Mouse (Mus musculus) cerebellum, adult 2 months (tissue): ENCODE results near the gene Myl3. TPM values are rescaled to one million over a fixed set of nuclear protein-coding genes. Genes with fewer than 3 reads are reported as not detected.

ENCODE experiments used
- DNase-seq, 2 experiments: peaks; one replicate each; pipeline ENCODE4 v3.0.0; 2021
- H3K27ac ChIP-seq: fragments of 200-500 bp; 2 replicates; pipeline ENCODE4 v1.5.1; 2012; ENCODE audit warnings: low read length, control low read depth, inconsistent platforms; ENCODE audit not compliant: insufficient read depth
- H3K27me3 ChIP-seq: fragments of 200-500 bp; 2 replicates; pipeline ENCODE4 v1.6.1; 2012; ENCODE audit warnings: inconsistent platforms, mild to moderate bottlenecking, low read length, moderate library complexity; ENCODE audit not compliant: control insufficient read depth, insufficient read depth
- H3K4me1 ChIP-seq: fragments of 200-500 bp; 2 replicates; pipeline ENCODE4 v1.6.1; 2011; ENCODE audit warnings: low read length; ENCODE audit not compliant: control insufficient read depth, insufficient read depth
- H3K4me3 ChIP-seq: fragments of 200-500 bp; replicated peaks from 2 replicates; pipeline ENCODE3; 2011; ENCODE audit warnings: mild to moderate bottlenecking, low read depth, low read length, control low read depth; ENCODE audit not compliant: insufficient read depth
- CTCF ChIP-seq: fragments of 200-500 bp; IDR thresholded peaks from 2 replicates; pipeline ENCODE4 v1.5.1; 2011; ENCODE audit warnings: low read depth, mild to moderate bottlenecking, control low read depth, low read length, moderate library complexity, borderline replicate concordance; ENCODE audit not compliant: insufficient read depth
- POLR2A ChIP-seq: fragments of 200-500 bp; IDR thresholded peaks from 2 replicates; pipeline ENCODE4 v1.6.1; 2011; ENCODE audit warnings: low read length, control low read depth, borderline replicate concordance; ENCODE audit not compliant: insufficient read depth
- WGBS: fragments of 180-500 bp; shearing (Covaris S2); methylation state at CpG from one replicate; pipeline ENCODE4 v1.1.7; 2018; 5-methylcytosine and 5-hydroxymethylcytosine counted together
- polyA plus RNA-seq: library from polyadenylated mRNA; depleted of rRNA; stranded (reverse); fragments of >200 nt; gene quantifications from 2 replicates; pipeline ENCODE4 v1.2.3, GENCODE M21; 2012; rRNA removed

The Myl3 gene
- 0.43 and 0.51 TPM in 2 replicates for polyA plus RNA-seq

GRCm38 (mm10) chr9:110741711-110742294 lies at the start of gene Myl3:
Gene Myl3 (plus strand): TSS chr9:110741861.
- no peaks in the 10 kb centered on the region for H3K4me1 ChIP-seq
- TF ChIP-seq POLR2A (no peak), CTCF (no peak)
- 7% methylated on average over 17 of the region's 17 CpGs for WGBS
- H3K27me3 ChIP-seq, result peaks cover 6% of the 10 kb centered on the region; the same call in 1 of the 2 replicates
- DNase-seq, result no peak
- H3K4me3 ChIP-seq, result no peak within 1 kb of the TSS
- H3K27ac ChIP-seq, result no peak within 1 kb of the TSS

GRCm38 (mm10) chr9:110695165-110695755 lies 46.4 kb upstream of the Myl3 start:
- WGBS, result 83% methylated on average over 4 of the region's 4 CpGs
- peaks cover 18% of the 10 kb centered on the region for H3K4me1 ChIP-seq

GRCm38 (mm10) chr9:110696427-110696826 lies 45.2 kb upstream of the Myl3 start:
- no peak overlapping the region for H3K4me3 ChIP-seq
- no peak overlapping the region for H3K27ac ChIP-seq
- TF ChIP-seq CTCF (no peak), POLR2A (no peak)
- WGBS, result 77% methylated on average over 5 of the region's 5 CpGs
- no peaks in the 10 kb centered on the region for H3K27me3 ChIP-seq
- peaks cover 18% of the 10 kb centered on the region for H3K4me1 ChIP-seq
- no peak for DNase-seq

More at GRCm38 (mm10) chr9:110695165-110695755, 46.4 kb upstream of the Myl3 start:
- H3K27me3 ChIP-seq, result no peaks in the 10 kb centered on the region
- no peak overlapping the region for H3K27ac ChIP-seq
- no peak overlapping the region for H3K4me3 ChIP-seq
- DNase-seq, result no peak
- TF ChIP-seq CTCF (no peak), POLR2A (no peak)

- H3K27me3 ChIP-seq, result no peaks in the 10 kb centered on the region
- peak overlapping the region; percentile 61 for H3K27ac ChIP-seq
- TF ChIP-seq POLR2A (no peak), CTCF (no peak)
- H3K4me1 ChIP-seq, result peaks cover 18% of the 10 kb centered on the region
- no peak overlapping the region for H3K4me3 ChIP-seq
- DNase-seq, result no peak
- 10% methylated on average over 3 of the region's 3 CpGs for WGBS
Observed at GRCm38 (mm10) chr9:110697465-110697864, 44.2 kb upstream of the Myl3 start.

- Histone ChIP-seq H3K4me3 (no peak overlapping the region), H3K27ac (no peak overlapping the region)
- WGBS, result 95% methylated on average over 3 of the region's 3 CpGs
Observed at GRCm38 (mm10) chr9:110699574-110699973, 42.1 kb upstream of the Myl3 start.

GRCm38 (mm10) chr9:110701114-110702032 lies 40.3 kb upstream of the Myl3 start:
- H3K27ac ChIP-seq, result no peak overlapping the region
- no peak overlapping the region for H3K4me3 ChIP-seq
- WGBS, result 79% methylated on average over 12 of the region's 12 CpGs
- DNase-seq, result no peak
- TF ChIP-seq CTCF (no peak), POLR2A (no peak)
- peaks cover 31% of the 10 kb centered on the region for H3K4me1 ChIP-seq
- H3K27me3 ChIP-seq, result no peaks in the 10 kb centered on the region

More at GRCm38 (mm10) chr9:110699574-110699973, 42.1 kb upstream of the Myl3 start:
- peaks cover 32% of the 10 kb centered on the region for H3K4me1 ChIP-seq
- TF ChIP-seq POLR2A, result no peak
- TF ChIP-seq CTCF, result no peak
- DNase-seq, result no peak
- H3K27me3 ChIP-seq, result no peaks in the 10 kb centered on the region

- H3K27me3 ChIP-seq, result no peaks in the 10 kb centered on the region
- H3K4me3 ChIP-seq, result no peak overlapping the region
- H3K4me1 ChIP-seq, result peaks cover 23% of the 10 kb centered on the region
- WGBS, result 30% methylated on average over 1 of the region's 1 CpGs
- TF ChIP-seq POLR2A, result no peak
- no peak for TF ChIP-seq CTCF
- no peak for DNase-seq
- no peak overlapping the region for H3K27ac ChIP-seq
Observed at GRCm38 (mm10) chr9:110702848-110703247, 38.8 kb upstream of the Myl3 start.

- TF ChIP-seq CTCF (no peak), POLR2A (no peak)
- Histone ChIP-seq H3K4me1 (peaks cover 25% of the 10 kb centered on the region), H3K4me3 (no peak overlapping the region), H3K27ac (no peak overlapping the region), H3K27me3 (no peaks in the 10 kb centered on the region)
- no peak for DNase-seq
- 84% methylated on average over 6 of the region's 6 CpGs for WGBS
Observed at GRCm38 (mm10) chr9:110703951-110704350, 37.7 kb upstream of the Myl3 start.
